Mouse (Mus musculus): Measurements from ENCODE around the gene Slc8a2.

GRCm38 (mm10) chr7:16175542-16175931, 45.9 kb downstream of the Slc8a2 start:
- TF ChIP-seq POLR2A (IDR thresholded peaks at IDR 0.05; ENCODE audit: insufficient read length, low read depth): no peak
- no peak for TF ChIP-seq MAX (IDR thresholded peaks at IDR 0.05; ENCODE audit: low read depth)
- TF ChIP-seq USF1 (IDR thresholded peaks at IDR 0.05; ENCODE audit: low read depth): no peak
- TF ChIP-seq MYOG (IDR thresholded peaks at IDR 0.05; ENCODE audit: control insufficient read depth in 1 of 3, insufficient read depth in 1 of 3, insufficient read length in 2 of 3, low read depth in 2 of 3): no peak
- no peak for TF ChIP-seq TCF3 (IDR thresholded peaks at IDR 0.05; ENCODE audit: insufficient read length, low read depth)
- TF ChIP-seq E2F4 (IDR thresholded peaks at IDR 0.05; ENCODE audit: insufficient read depth): no peak
- TF ChIP-seq TCF12 (IDR thresholded peaks at IDR 0.05; ENCODE audit: insufficient read depth, poor library complexity, severe bottlenecking): no peak

Data from myocyte (in vitro differentiated cells).